Mouse (Mus musculus) ovary, postnatal 10 days (tissue): ENCODE results near the gene Gm28891.
"Not testable (repeated sequence)": the region's sequence is repeated elsewhere in the genome, so short reads cannot be mapped to it uniquely, and the experiment has no call there.

Experiments
- DNase-seq: peaks from one replicate; pipeline ENCODE4 v3.0.0; 2022; ENCODE audit warnings: low spot score

The Gm28891 gene

GRCm38 (mm10) chrY:60240902-60241301 is at the start of gene Gm28891:
Gene Gm28891 (plus strand): TSS chrY:60241202.
- DNase-seq: not testable (repeated sequence)
